Mouse (Mus musculus) layer of hippocampus, adult 11-12 months (tissue): ENCODE results near the gene Tmem151a.

ENCODE experiments used
- DNase-seq: peaks from one replicate; pipeline ENCODE4 v3.0.0; 2022; ENCODE audit warnings: low spot score

Tmem151a gene

GRCm38 (mm10) chr19:5045531-5045930 is 39.8 kb downstream of the Tmem151a start:
- no peak for DNase-seq

- no peak for DNase-seq
Observed at GRCm38 (mm10) chr19:5041588-5041987, 43.7 kb downstream of the Tmem151a start.

GRCm38 (mm10) chr19:5040862-5041523 is 44.3 kb downstream of the Tmem151a start, which contains the start of gene Brms1:
Gene Brms1, plus strand, starts transcription at chr19:5041354.
- peak; percentile 94 for DNase-seq

GRCm38 (mm10) chr19:5039301-5040114 is 45.8 kb downstream of the Tmem151a start:
- no peak for DNase-seq

DNA sequence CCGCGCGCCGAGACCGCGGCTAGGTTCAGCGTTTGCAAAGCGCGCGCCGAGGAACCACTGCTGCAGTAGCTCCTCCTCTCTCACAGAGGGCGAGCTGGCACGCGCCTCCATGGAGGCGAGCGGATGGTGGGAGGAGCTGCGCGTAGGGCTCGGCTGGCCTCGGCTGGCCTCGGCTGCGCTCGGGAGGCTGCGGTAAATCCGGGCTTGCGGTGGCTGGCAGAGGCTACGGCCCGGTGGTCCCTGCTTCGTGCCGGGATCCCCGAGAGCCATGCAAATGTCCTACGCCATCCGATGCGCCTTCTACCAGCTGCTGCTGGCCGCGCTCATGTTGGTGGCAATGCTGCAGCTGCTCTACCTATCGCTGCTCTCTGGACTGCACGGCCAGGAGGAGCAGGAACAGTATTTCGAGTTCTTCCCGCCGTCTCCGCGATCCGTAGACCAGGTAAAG is 46.6 kb downstream of the Tmem151a start, which contains the start of the genes B4gat1 and AC124502.3:
B4gat1 (plus strand) TSS at position 118 of the 448 bp plus-strand sequence.
AC124502.3 (plus strand) TSS at position 183 of the 448 bp plus-strand sequence.
- peak; percentile 89 for DNase-seq

- peak; percentile 85 for DNase-seq
Observed at GRCm38 (mm10) chr19:5037678-5038571, 47.4 kb downstream of the Tmem151a start.

- no peak for DNase-seq
Observed at GRCm38 (mm10) chr19:5036577-5036976, 48.8 kb downstream of the Tmem151a start.

DNA sequence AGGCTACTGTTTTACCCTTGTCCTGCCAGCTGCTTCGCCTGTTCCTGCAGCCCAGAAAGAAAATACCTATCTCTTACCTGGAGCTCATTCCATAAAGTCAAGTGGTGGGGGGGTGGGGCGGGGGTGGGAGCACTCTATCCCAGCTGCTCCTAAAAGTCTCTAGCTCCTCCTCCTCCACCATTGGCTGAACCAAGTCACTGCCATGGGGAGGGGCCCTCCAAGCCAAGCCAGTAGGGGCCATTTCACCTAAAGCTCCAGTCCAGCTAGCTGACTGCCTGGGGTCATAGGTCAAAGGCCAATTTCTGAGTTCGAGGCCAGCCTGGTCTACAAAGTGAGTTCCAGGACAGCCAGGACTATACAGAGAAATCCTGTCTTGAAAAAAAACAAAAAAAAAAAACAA is 52.6 kb downstream of the Tmem151a start:
- no peak for DNase-seq

DNA sequence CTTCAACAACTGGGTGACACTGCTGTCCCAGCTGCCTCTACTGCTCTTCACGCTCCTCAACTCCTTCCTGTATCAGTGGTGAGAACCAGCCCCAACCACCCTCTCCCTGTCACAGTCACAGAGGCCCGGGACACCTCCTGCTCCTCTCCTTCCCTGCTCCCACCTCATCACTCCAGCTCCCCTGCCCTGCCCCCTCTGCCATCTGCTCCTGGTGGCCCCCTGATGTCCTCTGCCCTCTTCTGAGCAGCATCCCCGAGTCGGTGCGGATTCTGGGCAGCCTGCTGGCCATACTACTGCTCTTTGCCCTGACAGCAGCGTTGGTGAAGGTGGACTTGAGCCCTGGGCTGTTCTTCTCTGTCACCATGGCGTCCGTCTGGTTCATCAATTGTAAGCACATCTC is 59.2 kb downstream of the Tmem151a start:
- DNase-seq = no peak

DNA sequence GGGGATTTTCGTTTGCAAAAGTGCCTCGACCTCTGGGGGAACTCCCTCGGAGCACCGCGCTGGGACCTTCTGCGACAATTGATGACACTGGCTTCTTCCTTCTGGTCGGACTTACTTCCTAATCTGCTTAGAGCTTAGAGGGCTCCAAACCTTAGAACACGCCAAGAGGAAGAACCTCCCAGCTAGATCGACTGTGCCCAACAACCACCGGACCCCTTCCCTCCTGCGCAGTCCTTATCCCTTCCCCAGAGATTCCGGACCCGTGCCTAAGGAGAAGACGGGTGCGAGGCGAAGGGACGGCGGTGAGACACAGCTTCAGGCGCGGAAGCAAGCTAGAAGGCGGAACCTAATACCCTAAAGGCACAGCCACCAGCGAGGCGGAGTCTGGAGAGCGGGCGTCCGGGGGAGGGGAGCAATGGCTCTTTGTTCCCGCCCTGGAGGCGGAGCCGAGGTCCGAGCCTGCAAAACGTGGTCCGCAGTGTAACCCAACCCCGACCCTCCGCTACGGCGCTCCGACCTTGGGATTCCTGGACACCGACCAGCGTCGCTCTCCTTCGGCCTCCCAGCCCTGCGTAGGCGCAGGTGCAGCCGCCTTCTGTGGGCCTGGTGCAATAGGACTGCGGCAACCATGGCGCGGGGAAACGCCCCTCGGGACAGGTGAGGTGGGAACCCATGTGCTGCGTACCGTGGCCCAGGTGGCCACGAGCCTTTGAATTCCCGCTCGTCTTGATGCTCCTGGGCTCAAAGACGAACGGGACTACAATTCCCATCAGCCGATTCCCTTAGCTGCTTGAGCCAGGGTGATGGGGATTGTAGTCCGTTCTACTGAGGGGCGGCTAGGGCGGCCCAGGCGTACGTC is 61.5 kb downstream of the Tmem151a start, which contains the start of gene Slc29a2:
Slc29a2 (plus strand) TSS at position 240 of the 859 bp plus-strand sequence.
- peak; percentile 89 for DNase-seq

- DNase-seq = no peak
Observed at GRCm38 (mm10) chr19:5021416-5021815, 63.9 kb downstream of the Tmem151a start.
